Mouse (Mus musculus) heart, adult 2 months (tissue): ENCODE measurements around the gene Prkcz. TPM values are rescaled to one million over a fixed set of nuclear protein-coding genes. Genes with fewer than 3 reads are reported as not detected.
A peak's percentile ranks its signal among the peaks of the same experiment; 100 is the strongest.

Experiments
- DNase-seq, 2 experiments: peaks; one replicate each; pipeline ENCODE4 v3.0.0; 2021
- H3K27ac ChIP-seq: fragments of 200-600 bp; 2 replicates; pipeline ENCODE4 v1.8.1; 2022
- H3K27me3 ChIP-seq: fragments of 200-500 bp; 2 replicates; pipeline ENCODE4 v1.6.1; 2012; ENCODE audit warnings: mild to moderate bottlenecking, low read length, inconsistent platforms, mixed read lengths; ENCODE audit not compliant: control insufficient read depth, insufficient read depth
- H3K36me3 ChIP-seq: fragments of 200-500 bp; 2 replicates; pipeline ENCODE4 v1.6.1; 2012; ENCODE audit warnings: low read length, inconsistent platforms; ENCODE audit not compliant: control insufficient read depth, insufficient read depth
- H3K4me1 ChIP-seq: fragments of 200-500 bp; 2 replicates; pipeline ENCODE4 v1.6.1; 2011; ENCODE audit warnings: low read length; ENCODE audit not compliant: control insufficient read depth, insufficient read depth
- H3K4me3 ChIP-seq: fragments of 200-600 bp; 2 replicates; pipeline ENCODE4 v1.8.1; 2022
- H3K79me2 ChIP-seq: fragments of 200-500 bp; replicated peaks from 2 replicates; pipeline ENCODE4 v1.6.1; 2012; ENCODE audit warnings: mild to moderate bottlenecking, inconsistent platforms, low read length, moderate library complexity, mixed read lengths; ENCODE audit not compliant: control insufficient read depth, insufficient read depth
- H3K9ac ChIP-seq: fragments of 200-500 bp; 2 replicates; pipeline ENCODE4 v1.6.1; 2012; ENCODE audit warnings: low read depth, mild to moderate bottlenecking, control low read depth, inconsistent platforms, low read length, mixed read lengths
- CTCF ChIP-seq: fragments of 200-600 bp; IDR thresholded peaks from 2 replicates; pipeline ENCODE4 v1.8.1; 2022; ENCODE audit warnings: antibody characterized with exemption, mild to moderate bottlenecking, moderate library complexity
- EP300 ChIP-seq: fragments of 200-500 bp; IDR thresholded peaks from 2 replicates; pipeline ENCODE4 v1.6.1; 2011; ENCODE audit warnings: low read depth, low read length, control low read depth; ENCODE audit not compliant: insufficient read depth
- POLR2A ChIP-seq: fragments of 200-500 bp; IDR thresholded peaks from 2 replicates; pipeline ENCODE4 v1.6.1; 2011; ENCODE audit warnings: mild to moderate bottlenecking, low read depth, low read length, control low read depth; ENCODE audit not compliant: insufficient read depth
- WGBS: fragments of 180-500 bp; shearing (Covaris S2); methylation state at CpG from one replicate; pipeline ENCODE4 v1.1.7; 2018; 5-methylcytosine and 5-hydroxymethylcytosine counted together
- intact Hi-C: fragments of 180-260 bp; cut with DNase I; formaldehyde crosslinking; loops from one replicate; pipeline ENCODE4 v1.15.1; 2025
- polyA plus RNA-seq: library from polyadenylated mRNA; depleted of rRNA; stranded (reverse); fragments of >200 nt; gene quantifications from 2 replicates; pipeline ENCODE4 v1.2.3, GENCODE M21; 2012; rRNA removed
- total RNA-seq, 2 experiments: library from RNA; stranded (reverse); gene quantifications; 2 replicates each; pipeline ENCODE4 v1.2.3; 2021

The Prkcz gene
- total and polyA plus RNA-seq, 3 experiments = 1.5 to 2.6 (median 2.3) TPM

- TF ChIP-seq EP300 = no peak
- TF ChIP-seq POLR2A = no peak
- TF ChIP-seq CTCF = no peak
- Histone ChIP-seq H3K79me2 (peaks cover 29% of the 10 kb centered on the region), H3K36me3 (peaks cover 6% of the 10 kb centered on the region; the same call in 1 of the 2 replicates), H3K27ac (peak overlapping the region; percentile 74), H3K4me3 (0 out of 2 replicates have a peak overlapping the region, but pooled peaks have one; percentile 1), H3K4me1 (peaks cover 75% of the 10 kb centered on the region), H3K27me3 (no peaks in the 10 kb centered on the region), H3K9ac (no peak overlapping the region)
- 16% methylated on average over 9 of the region's 9 CpGs for WGBS
- peak; percentile 57 to 61 for DNase-seq
- intact Hi-C loops = loop anchor here (2.0 kb wide), 1 partner anchor 14 kb away; no protein-coding TSS in a partner anchor
Observed at GRCm38 (mm10) chr4:155215203-155215602, 146.0 kb downstream of the Prkcz start.

- intact Hi-C loops = loop anchor here (2.0 kb wide), 1 partner anchor 14 kb away; no protein-coding TSS in a partner anchor
- Histone ChIP-seq H3K4me1 (peaks cover 75% of the 10 kb centered on the region), H3K79me2 (peaks cover 31% of the 10 kb centered on the region), H3K27me3 (no peaks in the 10 kb centered on the region), H3K36me3 (peaks cover 6% of the 10 kb centered on the region; the same call in 1 of the 2 replicates), H3K4me3 (peak overlapping the region; percentile 20; the same call in 1 of the 2 replicates), H3K9ac (peak overlapping the region; percentile 5; the same call in 1 of the 2 replicates), H3K27ac (peak overlapping the region; percentile 74)
- peak in 1 of 2 experiments; percentile 30 for DNase-seq
- TF ChIP-seq CTCF (no peak), EP300 (no peak), POLR2A (no peak)
- 58% methylated on average over 10 of the region's 10 CpGs for WGBS
Observed at GRCm38 (mm10) chr4:155214793-155215192, 146.4 kb downstream of the Prkcz start.

- intact Hi-C loops = loop anchor here (2.0 kb wide), 1 partner anchor 13 kb away; no protein-coding TSS in a partner anchor
- H3K4me3 ChIP-seq = no peak overlapping the region; the same call in 1 of the 2 replicates
- peak overlapping the region; percentile 74 for H3K27ac ChIP-seq
Observed at GRCm38 (mm10) chr4:155214188-155214587, 147.0 kb downstream of the Prkcz start.

GRCm38 (mm10) chr4:155213752-155214054 is 147.5 kb downstream of the Prkcz start:
- 44% methylated on average over 6 of the region's 6 CpGs for WGBS
- H3K79me2 ChIP-seq = peaks cover 33% of the 10 kb centered on the region
- DNase-seq = peak in 1 of 2 experiments; percentile 41
- no peak overlapping the region for H3K27ac ChIP-seq
- TF ChIP-seq EP300 (no peak), POLR2A (no peak), CTCF (no peak)
- H3K9ac ChIP-seq = no peak overlapping the region
- H3K36me3 ChIP-seq = peaks cover 6% of the 10 kb centered on the region; the same call in 1 of the 2 replicates
- intact Hi-C loops = loop anchor here (2.0 kb wide), 1 partner anchor 13 kb away; no protein-coding TSS in a partner anchor
- no peak overlapping the region for H3K4me3 ChIP-seq
- no peaks in the 10 kb centered on the region for H3K27me3 ChIP-seq
- H3K4me1 ChIP-seq = peaks cover 73% of the 10 kb centered on the region

More at GRCm38 (mm10) chr4:155214188-155214587, 147.0 kb downstream of the Prkcz start:
- TF ChIP-seq EP300 (no peak), CTCF (no peak), POLR2A (no peak)
- Histone ChIP-seq H3K4me1 (peaks cover 74% of the 10 kb centered on the region), H3K9ac (no peak overlapping the region), H3K79me2 (peaks cover 33% of the 10 kb centered on the region), H3K27me3 (no peaks in the 10 kb centered on the region), H3K36me3 (peaks cover 6% of the 10 kb centered on the region; the same call in 1 of the 2 replicates)
- DNase-seq = no peak
- WGBS = 47% methylated on average over 6 of the region's 6 CpGs

GRCm38 (mm10) chr4:155213052-155213751 is 148.0 kb downstream of the Prkcz start:
- DNase-seq = no peak
- Histone ChIP-seq H3K27me3 (no peaks in the 10 kb centered on the region), H3K36me3 (peaks cover 6% of the 10 kb centered on the region; the same call in 1 of the 2 replicates), H3K4me1 (peaks cover 75% of the 10 kb centered on the region), H3K79me2 (peaks cover 35% of the 10 kb centered on the region), H3K4me3 (no peak overlapping the region), H3K27ac (no peak overlapping the region), H3K9ac (no peak overlapping the region)
- TF ChIP-seq CTCF (no peak), EP300 (no peak), POLR2A (no peak)
- WGBS = 43% methylated on average over 9 of the region's 9 CpGs
- intact Hi-C loops = no loop called here

Other genes starting within 250 kb of the Prkcz start
- gene Ski, start 138.8 kb downstream of the Prkcz start, total RNA-seq = 10 to 100 TPM; 56.7 to 56.8 TPM
- gene Ski, start 138.8 kb downstream of the Prkcz start, polyA plus RNA-seq = 34.9 and 46.0 TPM in 2 replicates
- gene Faap20, start 111.6 kb downstream of the Prkcz start, total RNA-seq = 10 to 100 TPM; 14.4 to 16.7 TPM
- gene Faap20, start 111.6 kb downstream of the Prkcz start, polyA plus RNA-seq = 26.7 and 30.3 TPM in 2 replicates
- not detected for gene Gabrd, start 36.8 kb upstream of the Prkcz start, total RNA-seq
- gene Gabrd, start 36.8 kb upstream of the Prkcz start, polyA plus RNA-seq = 0.06 and 0.32 TPM in 2 replicates
- gene Cfap74, start 47.8 kb upstream of the Prkcz start, total RNA-seq = under 1 TPM; 0.26 to 0.32 TPM
- gene Cfap74, start 47.8 kb upstream of the Prkcz start, polyA plus RNA-seq = 0.67 and 0.78 TPM in 2 replicates
- gene Tmem52, start 107.8 kb upstream of the Prkcz start, total RNA-seq = 10 to 100 TPM in 1 of 2 experiments, 1 to 10 TPM in 1; 7.0 to 11.2 TPM
- 2.1 and 4.8 TPM in 2 replicates for gene Tmem52, start 107.8 kb upstream of the Prkcz start, polyA plus RNA-seq
- 100 to 1,000 TPM; 147 to 151 TPM for gene Gnb1, start 130.0 kb upstream of the Prkcz start, total RNA-seq
- 257 and 332 TPM in 2 replicates for gene Gnb1, start 130.0 kb upstream of the Prkcz start, polyA plus RNA-seq
- gene Nadk, start 201.0 kb upstream of the Prkcz start, total RNA-seq = 10 to 100 TPM; 28.4 to 33.2 TPM
- gene Nadk, start 201.0 kb upstream of the Prkcz start, polyA plus RNA-seq = 42.0 and 49.5 TPM in 2 replicates
- gene Slc35e2, start 240.1 kb upstream of the Prkcz start, total RNA-seq = 1 to 10 TPM; 6.3 to 8.2 TPM
- 4.1 and 7.2 TPM in 2 replicates for gene Slc35e2, start 240.1 kb upstream of the Prkcz start, polyA plus RNA-seq